Comparison of ENCODE assay signal across 23 mouse cellular contexts in genomic region chr16:45374074-45374473, GRCm38 (mm10).
"Had no signal": no experiment of that assay in that cellular context is flagged by ENCODE, and none has a peak within 500 bp of the region (broad histone marks: within the 10 kb centered on the region; RNA-seq: fewer than 3 reads in every experiment).

No protein-coding gene starts in this region.

- H3K9ac ChIP-seq: heart, embryonic 12.5 days; hindbrain, embryonic 13.5 days; hindbrain, embryonic 15.5 days; kidney, embryonic 15.5 days; limb, embryonic 12.5 days; liver, embryonic 13.5 days; liver, embryonic 15.5 days had no signal

- H3K36me3 ChIP-seq: heart, embryonic 10.5 days; heart, embryonic 12.5 days; hindbrain, embryonic 13.5 days; hindbrain, embryonic 15.5 days; kidney, embryonic 15.5 days; limb, embryonic 10.5 days; limb, embryonic 12.5 days; liver, embryonic 13.5 days; liver, embryonic 15.5 days had no signal

- DNase-seq: gastrocnemius, postnatal 10 days; gastrocnemius, postnatal 25 days; heart, adult 11 months; heart, postnatal 10 days; kidney, adult 11 months; kidney, adult 2 months; kidney, adult 9 months; kidney, postnatal 14 days; kidney, postnatal 36 days; liver; liver, embryonic 13.5 days had no signal

- H3K4me3 ChIP-seq: heart, embryonic 10.5 days; heart, embryonic 12.5 days; hindbrain, embryonic 13.5 days; hindbrain, embryonic 15.5 days; kidney, embryonic 15.5 days; left cerebral cortex, adult 2 months; limb, embryonic 10.5 days; limb, embryonic 12.5 days; liver, embryonic 13.5 days; liver, embryonic 15.5 days had no signal

- H3K4me1 ChIP-seq: heart, embryonic 10.5 days; heart, embryonic 12.5 days; hindbrain, embryonic 13.5 days; hindbrain, embryonic 15.5 days; kidney, embryonic 15.5 days; limb, embryonic 10.5 days; limb, embryonic 12.5 days; liver, embryonic 13.5 days; liver, embryonic 15.5 days had no signal

- H3K4me2 ChIP-seq: heart, embryonic 12.5 days; hindbrain, embryonic 13.5 days; hindbrain, embryonic 15.5 days; kidney, embryonic 15.5 days; limb, embryonic 12.5 days; liver, embryonic 11.5 days; liver, embryonic 13.5 days; liver, embryonic 15.5 days had no signal

- H3K27ac ChIP-seq: heart, embryonic 10.5 days; hindbrain, embryonic 13.5 days; hindbrain, embryonic 15.5 days; hindbrain, postnatal 0 days; kidney, embryonic 15.5 days; kidney, postnatal 0 days; left cerebral cortex, adult 2 months; limb, embryonic 10.5 days; limb, embryonic 12.5 days; liver, embryonic 13.5 days; liver, embryonic 15.5 days had no signal

- H3K27me3 ChIP-seq: heart, embryonic 12.5 days; hindbrain, embryonic 13.5 days; hindbrain, embryonic 15.5 days; kidney, embryonic 15.5 days; limb, embryonic 12.5 days; liver, embryonic 13.5 days; liver, embryonic 15.5 days had no signal
